Mouse (Mus musculus) NIH3T3 (cell line): Measurements from ENCODE around the gene Mfsd11.
"Not testable (repeated sequence)": the region's sequence is repeated elsewhere in the genome, so short reads cannot be mapped to it uniquely, and the experiment has no call there.

Source experiments
- DNase-seq: peaks from one replicate; pipeline ENCODE4 v3.0.0-alpha.2; 2012; ENCODE audit warnings: low read depth

Mfsd11 gene

GRCm38 (mm10) chr11:116885275-116886151, 33.3 kb downstream of the Mfsd11 start:
- DNase-seq = peak; percentile 96

- DNase-seq = no peak
Observed at GRCm38 (mm10) chr11:116887136-116887535, 34.9 kb downstream of the Mfsd11 start.

- peak; percentile 19 for DNase-seq
Observed at GRCm38 (mm10) chr11:116893532-116894442, 41.5 kb downstream of the Mfsd11 start.

- no peak for DNase-seq
Observed at GRCm38 (mm10) chr11:116895402-116895801, 43.2 kb downstream of the Mfsd11 start.

GRCm38 (mm10) chr11:116899247-116899646, 47.0 kb downstream of the Mfsd11 start:
- DNase-seq = no peak

- DNase-seq = not testable (repeated sequence)
Observed at GRCm38 (mm10) chr11:116902588-116902987, 50.3 kb downstream of the Mfsd11 start.

GRCm38 (mm10) chr11:116905741-116906456, 53.7 kb downstream of the Mfsd11 start:
- DNase-seq = no peak

GRCm38 (mm10) chr11:116913573-116913972, 61.3 kb downstream of the Mfsd11 start:
- no peak for DNase-seq

- DNase-seq = no peak
Observed at GRCm38 (mm10) chr11:116914267-116914885, 62.1 kb downstream of the Mfsd11 start.

- DNase-seq = no peak
Observed at GRCm38 (mm10) chr11:116915241-116915640, 63.0 kb downstream of the Mfsd11 start.

GRCm38 (mm10) chr11:116917361-116917760, 65.1 kb downstream of the Mfsd11 start:
- DNase-seq = no peak

GRCm38 (mm10) chr11:116918323-116919185, 66.3 kb downstream of the Mfsd11 start, which contains the start of gene Mgat5b:
Mgat5b (plus strand) TSS chr11:116918863.
- DNase-seq = peak; percentile 64

- DNase-seq = no peak
Observed at GRCm38 (mm10) chr11:116919186-116920020, 67.2 kb downstream of the Mfsd11 start.

GRCm38 (mm10) chr11:116920746-116921145, 68.5 kb downstream of the Mfsd11 start:
- peak; percentile 64 for DNase-seq

- DNase-seq = no peak
Observed at GRCm38 (mm10) chr11:116922058-116922457, 69.8 kb downstream of the Mfsd11 start.
